Mouse (Mus musculus) lung, adult 2 months (tissue): ENCODE measurements around the gene Hist1h2ad.

Experiments used
- CTCF ChIP-seq: fragments of 200-500 bp; IDR thresholded peaks from 2 replicates; pipeline ENCODE4 v1.5.1; 2011; ENCODE audit warnings: mild to moderate bottlenecking, low read length, control low read depth; ENCODE audit not compliant: insufficient read depth
- POLR2A ChIP-seq: fragments of 200-500 bp; IDR thresholded peaks from 2 replicates; pipeline ENCODE4 v1.6.1; 2011; ENCODE audit warnings: low read depth, mild to moderate bottlenecking, control low read depth, low read length, borderline replicate concordance; ENCODE audit errors: extremely low read depth

DNA sequence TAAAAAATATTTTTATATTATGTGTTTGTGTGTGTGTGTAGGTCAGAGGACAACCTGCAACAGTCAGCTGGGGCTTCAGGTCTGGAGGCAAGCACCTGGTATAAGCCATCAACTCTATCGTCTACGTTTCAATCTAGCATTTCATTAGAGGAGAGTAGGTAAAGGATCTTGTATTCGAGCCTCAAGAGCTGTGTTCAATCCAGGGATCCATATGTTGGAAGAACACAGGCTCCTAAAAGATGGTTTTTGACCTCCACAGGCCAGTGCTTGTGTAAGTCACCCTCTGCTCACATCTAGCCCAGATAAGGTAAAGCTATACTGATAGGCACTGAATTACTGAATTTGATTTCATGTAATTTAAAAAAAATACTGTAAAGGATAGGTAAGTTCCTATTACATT, 17.3 kb upstream of the Hist1h2ad start:
- no peak for TF ChIP-seq CTCF
- no peak for TF ChIP-seq POLR2A
